Mouse (Mus musculus) heart, adult 18-20 months (tissue): Measurements from ENCODE around the gene Ctr9. TPM values are rescaled to one million over a fixed set of nuclear protein-coding genes. Genes with fewer than 3 reads are reported as not detected.

ENCODE experiments used
- DNase-seq, 2 experiments: peaks; one replicate each; pipeline ENCODE4 v3.0.0; 2021 to 2022; ENCODE audit warnings: mixed read lengths in 1 of 2
- total RNA-seq, 2 experiments: library from RNA; stranded (reverse); gene quantifications; 2 replicates each; pipeline ENCODE4 v1.2.3; 2021

Ctr9 gene
- total RNA-seq, 2 experiments from 2014 or later: 12.6 to 15.7 TPM

DNA sequence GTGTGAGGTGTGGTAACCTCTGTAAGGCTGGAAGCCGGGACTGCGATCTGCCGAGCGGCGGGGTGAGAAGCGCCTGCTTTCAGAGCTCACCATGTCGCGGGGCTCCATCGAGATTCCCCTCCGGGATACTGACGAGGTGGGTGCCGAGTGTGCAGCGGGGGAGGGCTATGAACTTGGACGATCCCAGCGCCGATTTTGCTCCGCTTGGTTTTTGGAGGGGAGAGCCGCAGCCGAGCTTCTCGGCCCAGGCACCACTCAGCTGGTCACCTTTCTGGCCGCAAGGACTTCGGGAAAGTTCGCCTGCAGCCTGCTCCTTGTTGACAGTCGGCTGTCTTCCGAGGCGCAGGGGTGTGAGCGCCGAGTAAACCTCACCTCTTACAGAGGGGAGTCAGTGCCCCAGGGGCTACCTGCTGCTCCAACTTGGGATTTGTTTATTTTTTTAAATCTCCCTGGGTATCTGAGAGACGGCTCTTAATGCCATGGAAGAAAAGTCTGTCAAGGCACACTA is 349 bp downstream of the Ctr9 start:
- DNase-seq: no peak

DNA sequence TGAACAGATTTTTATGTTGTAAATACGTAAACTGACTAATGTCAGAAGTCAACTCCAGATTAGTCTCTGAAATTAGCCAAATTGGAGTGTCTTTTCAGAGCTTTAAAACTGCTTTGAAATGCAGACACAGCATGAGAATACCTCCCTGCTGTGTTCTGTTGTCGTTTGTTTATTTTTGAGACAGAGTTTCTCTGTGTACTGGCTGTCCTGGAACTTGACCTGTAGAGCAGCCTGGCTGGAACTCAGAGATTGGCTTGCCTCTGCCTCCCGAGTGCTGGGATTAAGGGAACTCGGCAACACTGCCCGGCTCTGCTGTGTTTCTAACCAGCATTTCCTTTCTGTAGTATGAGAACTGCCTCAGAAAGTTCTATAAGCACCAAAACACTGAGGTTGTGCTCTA is 20.2 kb downstream of the Ctr9 start:
- DNase-seq: no peak

DNA sequence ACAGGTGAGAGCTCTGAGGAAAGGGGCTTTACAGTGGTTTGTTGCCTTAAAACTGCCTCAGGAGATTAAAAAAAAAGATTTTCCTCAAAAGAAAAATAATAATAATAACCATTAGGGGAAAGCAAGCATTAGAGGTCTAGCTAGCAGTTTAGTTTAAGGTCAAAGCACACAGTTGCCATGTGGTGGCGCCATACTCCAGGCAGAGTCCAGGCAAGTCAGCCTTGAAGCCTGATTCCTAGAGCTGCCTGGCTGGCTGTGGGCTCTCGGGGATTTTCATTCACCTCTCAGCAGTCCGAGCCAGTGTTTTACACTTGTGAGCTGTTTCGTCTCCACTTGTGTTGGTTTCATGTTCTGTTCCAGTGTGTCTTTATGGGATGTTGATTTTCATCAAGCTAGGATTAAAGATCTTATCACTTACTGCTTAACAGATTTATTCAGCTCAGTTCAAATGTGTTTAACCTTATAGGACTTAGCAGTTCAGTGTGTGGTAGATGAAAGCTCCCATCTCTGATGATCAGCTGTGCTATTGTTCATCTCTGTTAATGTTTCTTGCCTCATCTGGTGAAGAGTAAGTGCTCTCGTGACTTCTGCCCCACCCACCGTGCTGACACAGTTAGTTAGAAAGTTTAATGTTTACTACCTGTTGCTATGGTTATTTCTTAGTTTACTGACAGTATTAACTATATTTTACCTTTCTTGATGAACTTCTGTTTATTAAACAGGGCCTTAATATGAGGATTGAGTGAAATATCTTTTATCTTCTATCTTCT is 21.1 kb downstream of the Ctr9 start:
- peak; percentile 74 to 83 for DNase-seq

DNA sequence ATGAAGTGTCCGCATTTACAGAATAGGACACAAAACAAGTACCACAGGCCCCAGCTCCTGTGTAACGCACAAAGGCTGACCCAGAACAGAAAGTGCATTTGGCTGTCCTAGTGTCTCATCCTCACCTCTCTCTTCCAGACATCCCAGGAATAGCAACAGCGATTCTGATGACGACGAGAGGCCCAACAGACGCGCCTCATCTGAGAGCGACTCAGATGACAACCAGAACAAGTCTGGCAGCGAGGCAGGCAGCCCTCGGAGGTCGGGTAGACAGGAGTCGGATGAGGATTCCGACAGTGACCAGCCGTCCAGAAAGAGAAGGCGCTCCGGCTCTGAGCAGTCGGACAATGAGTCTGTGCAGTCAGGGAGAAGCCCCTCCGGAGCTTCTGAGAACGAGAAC is 26.5 kb downstream of the Ctr9 start:
- peak; percentile 60 to 68 for DNase-seq

DNA sequence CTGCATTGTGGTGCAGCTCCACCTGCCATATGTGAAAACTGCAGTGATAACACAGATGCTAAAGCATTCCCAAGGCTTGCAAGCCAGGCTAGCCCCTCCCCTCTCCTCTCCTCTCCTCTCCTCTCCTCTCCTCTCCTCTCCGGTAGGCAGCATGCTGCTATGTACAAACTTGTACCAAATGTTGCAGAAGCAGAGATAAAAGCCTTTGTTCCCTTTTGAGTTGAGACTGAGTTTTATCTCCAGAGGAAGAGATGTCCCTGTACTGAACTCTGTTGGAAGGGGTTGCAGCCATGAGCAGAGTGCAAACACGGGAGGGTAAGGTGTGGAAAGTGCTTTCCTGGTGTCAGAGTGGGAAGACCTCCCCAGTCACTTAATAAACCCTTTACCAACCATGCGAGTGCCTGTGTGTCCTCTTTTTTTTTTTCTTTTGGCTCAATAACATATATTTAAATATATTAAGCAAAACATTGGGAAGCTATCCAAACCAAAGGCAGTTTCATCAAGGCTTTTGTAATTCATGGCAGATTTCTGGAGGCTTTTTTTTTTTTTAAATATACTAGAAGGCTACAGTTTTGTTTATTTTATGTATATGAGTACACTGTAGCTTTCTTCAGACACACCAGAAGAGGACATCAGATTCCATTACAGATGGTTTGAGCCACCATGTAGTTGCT is 27.4 kb downstream of the Ctr9 start:
- DNase-seq: no peak

DNA sequence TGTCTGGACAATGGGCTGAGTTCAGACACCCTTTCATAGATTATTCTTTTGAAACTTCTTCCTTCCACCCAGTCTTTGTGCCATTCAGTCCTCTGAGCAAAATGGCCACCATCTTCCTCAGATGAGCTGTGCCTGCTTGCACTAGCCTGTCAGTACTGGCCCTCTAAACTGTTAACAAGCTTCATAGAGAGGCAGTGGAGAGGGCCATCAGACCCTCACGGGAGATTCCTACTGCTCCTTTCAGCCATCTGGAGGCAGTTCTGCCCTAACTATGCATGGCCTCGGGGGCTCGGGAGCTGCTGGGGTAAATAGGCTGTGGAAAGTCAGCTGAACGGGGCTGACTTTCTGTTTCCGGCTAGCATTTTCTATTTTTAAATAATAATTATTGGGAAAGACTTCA is 30.8 kb downstream of the Ctr9 start:
- no peak for DNase-seq

DNA sequence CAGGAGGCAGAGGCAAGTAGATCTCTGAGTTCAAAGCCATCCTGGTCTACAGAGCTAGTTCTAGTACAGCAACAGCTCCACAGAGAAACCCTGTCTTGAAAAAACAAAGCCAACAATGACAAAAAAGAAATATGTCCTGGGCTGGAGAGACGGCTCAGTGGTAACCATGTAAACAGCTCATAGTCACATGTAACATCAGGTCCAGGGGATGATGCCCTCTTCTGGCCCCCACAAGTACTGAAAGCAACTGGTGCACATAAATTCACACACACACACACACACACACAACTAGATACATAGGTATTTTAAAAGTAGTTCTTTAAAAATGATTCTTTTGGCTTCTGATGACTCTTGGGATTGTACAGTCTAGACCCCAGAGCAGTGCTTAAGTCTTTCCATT is 34.2 kb downstream of the Ctr9 start:
- DNase-seq: no peak

DNA sequence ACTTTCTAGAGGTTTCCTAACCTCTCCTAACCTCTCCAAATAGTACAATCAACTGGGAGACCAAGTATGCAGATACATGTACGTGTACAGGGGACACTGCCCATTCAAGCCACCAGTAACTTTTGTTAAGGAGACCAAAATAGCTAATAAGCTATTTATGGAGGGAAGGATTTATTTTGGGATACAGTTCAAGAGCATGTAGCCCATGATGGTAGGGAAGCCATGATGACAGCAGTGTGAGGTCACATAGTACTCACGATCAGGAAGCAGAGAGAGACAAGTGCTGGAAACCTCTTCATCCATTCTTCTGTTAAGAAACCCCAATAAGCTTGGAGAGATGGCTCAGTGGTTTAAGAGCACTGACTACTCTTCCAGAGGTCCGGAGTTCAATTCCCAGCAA is 39.4 kb downstream of the Ctr9 start:
- DNase-seq: peak in 1 of 2 experiments; percentile 33

DNA sequence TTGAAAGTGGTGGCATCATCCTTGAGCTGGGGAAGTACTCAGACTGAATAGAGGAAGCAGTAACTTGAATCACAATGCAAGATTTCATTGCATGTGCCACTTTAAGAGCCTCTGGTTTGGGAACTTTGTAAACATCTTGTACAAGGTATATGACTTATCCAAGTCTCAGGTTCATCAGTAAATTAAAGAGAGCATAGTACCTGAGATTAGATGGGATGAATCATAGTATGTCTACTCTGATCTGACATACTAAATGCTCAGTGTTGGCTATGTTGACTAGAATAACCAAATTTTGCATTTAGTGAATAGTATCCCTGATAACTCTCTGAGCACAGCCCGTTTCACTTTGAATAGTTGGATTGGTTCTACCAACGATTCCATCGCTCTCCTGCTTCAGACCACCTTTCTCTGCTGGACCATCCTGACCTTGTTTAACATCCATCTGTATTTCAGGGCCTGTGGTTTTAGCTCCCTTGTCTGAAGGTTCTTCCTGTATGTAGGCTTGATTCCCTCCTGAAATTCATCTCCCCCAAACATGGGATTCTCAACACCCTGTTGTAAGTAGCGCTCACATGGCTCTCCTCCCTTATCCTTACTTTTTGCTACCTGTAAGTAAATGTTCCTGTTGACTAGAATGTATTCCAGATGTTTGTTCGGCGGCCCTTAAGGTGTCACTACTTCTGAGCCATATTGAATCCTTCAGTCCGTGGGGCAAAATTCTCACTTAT is 40.9 kb downstream of the Ctr9 start:
- no peak for DNase-seq

DNA sequence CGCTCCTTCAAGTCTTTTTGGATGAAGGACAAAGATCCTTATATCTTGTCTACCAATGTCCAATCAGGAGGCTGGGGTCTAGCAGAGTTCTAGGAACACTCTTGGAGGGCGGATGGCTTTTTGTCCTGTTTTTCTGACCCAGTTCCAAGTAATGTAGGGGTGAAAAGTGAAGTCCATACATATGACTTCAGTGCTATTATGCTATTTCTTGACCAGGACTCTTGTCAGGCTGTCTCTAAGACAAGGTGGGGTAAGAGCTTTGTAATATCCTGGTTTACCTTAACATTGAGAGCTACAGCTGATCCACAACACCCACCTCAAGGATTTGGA is 41.4 kb downstream of the Ctr9 start:
- DNase-seq: no peak

DNA sequence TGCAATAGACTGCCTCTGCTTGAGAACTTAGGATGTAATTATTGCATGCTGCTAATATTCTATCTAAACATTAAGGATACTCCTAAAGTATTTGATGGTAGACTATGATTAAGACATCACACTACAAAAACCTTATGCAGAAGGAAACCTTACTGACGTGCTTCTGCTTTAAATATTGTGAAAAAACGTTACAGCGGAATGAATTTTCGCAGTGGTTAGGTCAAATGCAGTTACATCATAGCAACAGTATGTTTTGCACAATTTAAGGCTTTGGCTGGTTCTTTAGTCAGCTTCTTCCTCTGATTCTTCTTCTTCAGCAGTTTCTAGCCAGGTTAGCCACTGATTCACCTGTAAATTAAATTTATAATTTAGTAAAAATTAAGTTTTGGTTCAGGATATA is 43.7 kb downstream of the Ctr9 start:
- no peak for DNase-seq

DNA sequence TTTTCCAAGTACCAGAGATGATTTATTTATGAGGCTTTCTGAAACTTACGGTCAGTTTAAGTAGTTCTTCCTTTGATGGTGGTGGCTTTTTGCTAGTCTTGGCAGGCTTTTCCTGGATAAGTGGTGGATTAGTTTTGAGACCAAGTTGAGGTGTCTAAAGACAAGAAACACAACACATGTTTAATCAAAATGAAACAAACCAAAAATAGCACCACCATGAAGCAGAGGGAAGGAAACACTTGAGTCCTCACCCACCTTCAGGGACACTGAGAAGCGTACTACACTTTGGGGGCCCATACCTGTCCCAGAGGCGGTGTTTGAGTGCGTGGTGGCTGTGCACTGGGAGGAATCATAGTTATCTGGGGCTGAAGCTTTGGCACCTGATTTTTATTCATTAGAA is 46.5 kb downstream of the Ctr9 start:
- no peak for DNase-seq

DNA sequence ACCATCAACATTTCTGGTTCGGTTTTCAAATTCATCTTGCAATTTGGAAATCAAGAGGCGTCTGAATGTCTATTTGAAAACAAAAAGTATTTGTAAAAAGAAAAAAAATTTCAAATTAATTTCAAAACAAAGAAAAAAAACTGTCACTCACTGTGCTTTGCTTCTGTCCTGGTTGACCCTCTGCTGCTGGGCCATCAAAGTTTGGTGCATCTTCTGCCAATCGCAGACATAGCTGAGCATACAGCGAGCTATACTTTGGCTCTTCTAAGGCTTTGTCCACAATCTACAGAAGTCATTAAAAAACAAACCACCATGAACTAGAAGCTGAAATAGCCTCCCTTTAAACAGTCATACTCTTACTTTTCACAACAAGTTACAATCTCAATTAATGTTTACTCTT is 49.5 kb downstream of the Ctr9 start:
- DNase-seq: no peak

DNA sequence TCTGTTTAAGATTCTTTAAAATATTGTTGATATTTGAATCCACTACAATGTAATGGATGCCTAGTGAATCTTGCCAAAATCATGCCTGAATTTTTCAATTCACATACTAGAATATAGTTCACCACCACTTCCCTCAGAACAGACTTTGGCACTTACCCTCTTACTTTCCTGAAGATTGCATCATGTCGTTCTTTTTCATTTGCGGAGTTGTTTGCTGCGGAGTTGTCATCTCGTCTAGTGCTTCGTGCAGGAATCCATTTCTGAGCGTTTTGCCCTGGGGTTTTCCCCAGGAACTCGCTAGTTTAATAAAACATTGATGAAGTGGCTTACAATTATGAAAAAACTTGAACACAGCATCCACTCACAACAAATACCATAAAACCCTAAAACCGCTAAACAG is 51.3 kb downstream of the Ctr9 start:
- peak in 1 of 2 experiments; percentile 20 for DNase-seq

DNA sequence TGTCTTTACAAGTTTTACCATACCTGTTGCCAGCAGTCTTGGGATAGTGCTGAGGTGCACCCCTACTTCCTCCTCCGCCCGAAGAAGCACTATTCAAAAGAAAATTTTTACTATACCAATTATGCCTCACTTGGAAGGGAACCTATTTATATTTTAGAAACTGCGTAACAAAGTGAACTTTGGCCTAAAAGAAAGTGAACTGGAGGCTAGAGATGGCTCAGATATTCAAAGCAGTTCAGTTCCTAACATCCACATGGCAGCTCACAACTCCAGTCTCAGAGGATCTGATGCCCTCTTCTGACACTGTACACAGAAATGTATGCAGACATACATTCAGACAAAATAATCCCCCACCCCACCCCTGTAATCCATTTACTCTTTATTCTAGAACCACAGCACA is 52.1 kb downstream of the Ctr9 start:
- DNase-seq: no peak

DNA sequence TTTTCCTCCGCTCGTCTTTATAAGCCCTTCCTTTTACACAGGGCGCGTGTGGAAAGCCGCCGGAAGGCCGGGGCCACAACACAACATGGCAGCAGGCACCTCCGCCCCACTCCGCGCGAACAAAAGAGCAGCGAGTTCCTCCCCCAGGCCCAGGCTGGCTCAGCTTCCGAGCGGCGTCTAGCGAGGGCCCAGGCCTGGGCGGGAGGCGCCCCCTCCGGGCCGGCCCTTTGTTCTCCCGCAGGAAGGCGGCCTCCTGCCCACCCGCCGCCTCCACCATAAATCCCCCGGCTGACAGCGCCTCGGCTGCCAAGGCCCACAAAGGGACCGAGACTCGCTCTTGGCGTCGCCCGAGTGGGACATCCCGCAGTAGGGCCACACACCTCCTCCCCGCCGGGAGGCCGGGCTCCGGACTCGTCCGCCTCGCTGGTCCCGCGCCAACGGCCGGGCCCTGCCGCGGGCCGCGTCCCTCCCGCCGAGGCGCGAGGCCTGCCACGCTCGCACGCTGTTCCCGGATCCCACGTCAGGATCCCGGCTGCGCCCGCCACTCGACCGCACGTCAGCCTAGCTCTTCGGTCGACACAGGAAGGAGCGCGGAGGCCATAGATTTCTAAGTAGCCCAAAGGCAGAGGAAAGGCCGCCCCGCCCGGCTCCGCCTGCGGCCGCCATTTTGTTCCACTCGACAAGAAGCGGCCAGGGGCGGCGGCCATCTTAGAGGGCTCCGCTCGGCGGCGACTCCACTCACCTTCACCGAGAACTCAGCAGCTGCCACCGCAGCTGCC is 53.5 kb downstream of the Ctr9 start:
- peak; percentile 88 to 89 for DNase-seq

DNA sequence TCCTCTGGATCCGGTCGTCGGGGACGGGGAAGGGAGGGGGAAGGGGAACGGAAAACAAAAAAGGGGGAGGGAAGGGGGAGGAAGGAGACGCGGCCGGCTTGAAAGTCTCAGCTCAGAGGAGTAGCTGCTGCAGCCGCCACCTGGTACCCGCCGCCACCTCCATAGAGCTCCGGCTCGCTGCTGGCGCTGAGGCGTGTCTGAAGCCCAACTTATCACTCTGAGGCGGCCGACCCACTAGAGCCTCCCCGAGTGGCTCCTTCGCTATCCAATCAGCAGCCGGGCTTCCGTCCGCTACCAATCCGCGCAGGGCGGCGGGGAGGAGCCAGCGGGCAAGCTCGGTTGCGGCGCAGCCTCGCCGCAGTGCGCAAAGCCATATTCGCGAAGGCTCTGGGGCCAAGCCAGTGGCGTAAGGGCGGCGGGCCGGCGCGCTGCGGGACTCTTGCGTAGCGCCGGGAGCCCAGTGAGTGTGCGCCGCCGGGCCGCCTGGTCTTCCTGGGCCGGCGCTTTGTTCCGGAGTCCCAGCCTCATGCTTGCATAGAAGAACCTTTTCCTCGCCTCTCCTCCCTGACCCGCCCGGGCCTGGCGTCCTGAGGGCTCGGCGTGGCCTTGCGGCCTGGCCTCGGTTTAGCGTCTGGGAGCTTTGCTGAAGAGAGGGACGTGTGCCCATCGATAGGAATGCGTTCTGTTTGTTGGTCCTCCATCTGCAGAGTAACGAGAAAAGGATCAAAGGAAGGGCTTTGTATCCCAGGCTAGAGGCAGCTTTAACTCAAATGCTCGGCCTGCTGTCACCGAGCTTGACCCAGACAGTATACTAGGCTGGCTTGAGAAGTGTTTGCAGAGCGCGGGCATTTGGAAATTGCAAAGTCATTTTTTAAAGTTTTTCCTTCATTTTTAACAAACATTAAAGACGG is 54.3 kb downstream of the Ctr9 start, which contains the start of gene Eif4g2:
Gene Eif4g2 (minus strand): TSS at position 209 of the 911 bp plus-strand sequence.
- DNase-seq: peak; percentile 97 to 100

DNA sequence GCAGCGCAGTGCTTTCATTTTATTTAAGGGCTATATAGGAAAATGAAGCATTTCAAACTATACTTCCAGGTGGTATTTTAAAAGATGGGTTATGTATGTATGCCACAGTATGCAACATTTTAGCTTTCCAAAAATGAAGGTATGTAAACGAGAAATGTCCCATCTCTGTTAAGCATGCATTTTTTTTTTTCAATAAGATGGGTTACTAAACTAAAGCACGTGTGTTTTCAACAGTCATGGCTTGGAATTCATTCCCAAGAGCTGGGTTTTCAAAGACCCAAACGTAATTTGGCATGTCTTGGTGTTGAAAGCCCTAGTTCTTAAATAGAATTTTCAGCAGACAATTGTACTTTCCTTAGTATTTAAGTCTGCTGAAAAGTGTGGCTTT is 55.0 kb downstream of the Ctr9 start:
- DNase-seq: no peak

DNA sequence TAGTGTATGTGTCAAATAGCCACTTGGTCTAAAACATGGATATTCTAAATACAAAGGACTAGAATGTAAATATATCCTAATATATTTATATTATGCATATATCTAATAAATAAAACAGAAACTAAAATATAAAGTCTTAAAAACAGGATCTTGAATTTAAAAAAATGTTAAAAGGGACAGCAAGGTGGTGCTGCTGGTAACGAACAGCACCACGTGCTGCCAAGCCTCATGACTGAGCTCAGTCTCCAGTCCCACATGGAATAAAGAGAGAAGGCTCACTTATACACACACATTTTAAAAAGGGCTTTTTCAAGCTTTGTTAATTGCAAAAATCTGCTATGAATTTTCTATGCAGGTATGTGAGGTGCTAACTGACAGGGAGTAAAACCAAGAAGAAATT is 55.7 kb downstream of the Ctr9 start:
- DNase-seq: no peak

DNA sequence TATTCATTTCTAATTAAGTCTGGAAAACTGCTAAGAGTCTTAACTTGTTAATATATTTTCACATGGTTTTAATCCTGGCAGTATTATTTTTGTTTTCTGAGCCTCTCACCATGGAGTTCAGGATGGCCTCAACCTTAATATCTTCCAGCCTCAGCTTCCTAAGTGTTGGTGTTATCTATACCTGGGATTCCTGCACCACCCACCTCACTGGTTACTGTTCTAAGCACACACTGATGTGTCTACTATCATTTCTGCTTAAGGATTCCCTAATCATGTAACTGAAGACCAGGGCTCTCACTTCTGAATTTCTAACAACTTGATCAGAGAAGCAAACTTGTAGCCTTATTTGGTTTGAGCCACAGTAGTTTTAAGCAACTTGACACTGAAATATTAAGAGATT is 56.4 kb downstream of the Ctr9 start:
- DNase-seq: no peak

DNA sequence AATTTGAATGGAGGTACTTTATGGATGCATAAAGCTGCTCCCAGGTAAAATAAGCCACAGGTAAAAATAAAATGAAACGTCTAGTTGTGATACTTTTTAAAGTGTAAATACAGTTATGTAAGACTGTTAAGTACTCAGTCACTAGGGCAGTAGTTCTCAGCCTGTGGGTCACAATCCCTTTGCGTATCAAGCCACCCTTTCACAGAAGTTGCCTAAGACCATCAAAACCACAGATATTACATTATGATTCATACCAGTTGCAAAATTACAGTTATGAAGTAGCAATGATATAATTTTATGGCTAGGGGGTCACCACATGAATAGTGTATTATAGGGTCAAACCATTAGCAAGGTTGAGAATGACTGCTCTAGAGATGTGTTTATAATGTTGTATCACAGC is 66.4 kb downstream of the Ctr9 start:
- no peak for DNase-seq
